Mouse (Mus musculus): ENCODE measurements around the gene Sergef. TPM values are rescaled to one million over a fixed set of nuclear protein-coding genes. Genes with fewer than 3 reads are reported as not detected.

Gene Sergef
- polyA plus RNA-seq, 1 experiment, result 9.9 TPM

GRCm38 (mm10) chr7:46477456-46477855, 162.2 kb downstream of the Sergef start:
- Histone ChIP-seq H3K4me3 (ENCODE audit: control insufficient read depth, insufficient read depth, low read length) (no peak overlapping the region), H3K36me3 (ENCODE audit: control insufficient read depth, insufficient read depth, low read length) (no peaks in the 10 kb centered on the region), H3K27me3 (ENCODE audit: control insufficient read depth, insufficient read depth, low read length) (no peaks in the 10 kb centered on the region), H3K4me1 (replicated peaks; ENCODE audit: control insufficient read depth, insufficient read depth, low read length) (no peaks in the 10 kb centered on the region), H3K27ac (ENCODE audit: control insufficient read depth, insufficient read depth, low read length) (no peak overlapping the region)
- no peak for TF ChIP-seq CTCF (IDR thresholded peaks at IDR 0.05; ENCODE audit: borderline replicate concordance, control insufficient read depth, extremely low read depth, insufficient read depth, low read length, poor library complexity)
- no peak for TF ChIP-seq POLR2A (IDR thresholded peaks at IDR 0.05; ENCODE audit: control insufficient read depth, extremely low read depth, insufficient read depth, low read length, poor library complexity)
- DNase-seq, result no peak
- WGBS, result 95% methylated on average over 3 of the region's 3 CpGs

DNA sequence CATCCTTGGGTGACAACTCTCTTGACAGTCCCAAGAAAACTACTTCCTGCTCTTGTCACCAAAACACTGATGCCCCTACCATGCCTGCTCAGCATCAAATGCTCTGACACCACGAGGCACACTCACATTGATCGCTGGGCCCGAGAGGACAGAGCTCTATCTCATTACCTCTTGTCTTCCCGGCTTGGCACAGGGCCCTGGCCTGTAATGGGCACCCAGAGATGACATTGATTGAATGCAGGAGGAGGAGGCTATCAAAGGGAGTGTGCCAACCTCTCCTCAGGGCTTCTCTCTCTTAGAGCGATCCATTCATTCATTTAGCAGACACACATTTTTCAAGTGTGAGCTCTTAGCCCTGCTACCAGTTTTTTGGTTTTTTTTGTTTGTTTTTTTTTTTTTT, 164.1 kb downstream of the Sergef start:
- no peak for TF ChIP-seq CTCF (IDR thresholded peaks at IDR 0.05; ENCODE audit: borderline replicate concordance, control insufficient read depth, extremely low read depth, insufficient read depth, low read length, poor library complexity)
- no peak for TF ChIP-seq POLR2A (IDR thresholded peaks at IDR 0.05; ENCODE audit: control insufficient read depth, extremely low read depth, insufficient read depth, low read length, poor library complexity)
- 91% methylated on average over 5 of the region's 5 CpGs for WGBS
- H3K27me3 ChIP-seq (ENCODE audit: control insufficient read depth, insufficient read depth, low read length), result no peaks in the 10 kb centered on the region

DNA sequence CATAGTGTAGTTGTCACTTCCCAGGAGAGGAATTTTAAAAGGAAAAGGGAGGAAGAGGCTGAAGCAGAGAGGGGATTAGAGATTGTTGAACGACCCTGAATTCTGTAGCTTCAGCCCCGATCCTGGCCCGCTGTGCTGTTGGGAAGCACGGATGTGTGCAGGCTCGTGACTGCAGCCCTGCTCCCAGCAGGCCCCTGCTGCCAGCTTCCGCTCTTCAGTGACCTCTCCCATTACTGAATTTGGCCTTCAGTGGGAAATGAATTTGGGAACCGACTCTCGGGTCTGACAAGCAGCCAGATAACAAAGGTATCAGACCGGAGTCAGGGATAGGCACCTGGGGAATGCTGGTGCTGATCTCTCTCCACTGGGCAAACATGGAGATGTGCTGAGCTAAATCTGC, 166.5 kb downstream of the Sergef start:
- TF ChIP-seq POLR2A (IDR thresholded peaks at IDR 0.05; ENCODE audit: control insufficient read depth, extremely low read depth, insufficient read depth, low read length, poor library complexity) (no peak), CTCF (IDR thresholded peaks at IDR 0.05; ENCODE audit: borderline replicate concordance, control insufficient read depth, extremely low read depth, insufficient read depth, low read length, poor library complexity) (no peak)
- 88% methylated on average over 9 of the region's 9 CpGs for WGBS
- Histone ChIP-seq H3K36me3 (ENCODE audit: control insufficient read depth, insufficient read depth, low read length) (no peaks in the 10 kb centered on the region), H3K27ac (ENCODE audit: control insufficient read depth, insufficient read depth, low read length) (no peak overlapping the region), H3K27me3 (ENCODE audit: control insufficient read depth, insufficient read depth, low read length) (no peaks in the 10 kb centered on the region), H3K4me1 (replicated peaks; ENCODE audit: control insufficient read depth, insufficient read depth, low read length) (no peaks in the 10 kb centered on the region), H3K4me3 (ENCODE audit: control insufficient read depth, insufficient read depth, low read length) (no peak overlapping the region)
- no peak for DNase-seq

More for the DNA sequence above, 164.1 kb downstream of the Sergef start:
- DNase-seq, result no peak
- no peak overlapping the region for H3K4me3 ChIP-seq (ENCODE audit: control insufficient read depth, insufficient read depth, low read length)
- no peak overlapping the region for H3K27ac ChIP-seq (ENCODE audit: control insufficient read depth, insufficient read depth, low read length)
- no peaks in the 10 kb centered on the region for H3K4me1 ChIP-seq (replicated peaks; ENCODE audit: control insufficient read depth, insufficient read depth, low read length)
- H3K36me3 ChIP-seq (ENCODE audit: control insufficient read depth, insufficient read depth, low read length), result no peaks in the 10 kb centered on the region

DNA sequence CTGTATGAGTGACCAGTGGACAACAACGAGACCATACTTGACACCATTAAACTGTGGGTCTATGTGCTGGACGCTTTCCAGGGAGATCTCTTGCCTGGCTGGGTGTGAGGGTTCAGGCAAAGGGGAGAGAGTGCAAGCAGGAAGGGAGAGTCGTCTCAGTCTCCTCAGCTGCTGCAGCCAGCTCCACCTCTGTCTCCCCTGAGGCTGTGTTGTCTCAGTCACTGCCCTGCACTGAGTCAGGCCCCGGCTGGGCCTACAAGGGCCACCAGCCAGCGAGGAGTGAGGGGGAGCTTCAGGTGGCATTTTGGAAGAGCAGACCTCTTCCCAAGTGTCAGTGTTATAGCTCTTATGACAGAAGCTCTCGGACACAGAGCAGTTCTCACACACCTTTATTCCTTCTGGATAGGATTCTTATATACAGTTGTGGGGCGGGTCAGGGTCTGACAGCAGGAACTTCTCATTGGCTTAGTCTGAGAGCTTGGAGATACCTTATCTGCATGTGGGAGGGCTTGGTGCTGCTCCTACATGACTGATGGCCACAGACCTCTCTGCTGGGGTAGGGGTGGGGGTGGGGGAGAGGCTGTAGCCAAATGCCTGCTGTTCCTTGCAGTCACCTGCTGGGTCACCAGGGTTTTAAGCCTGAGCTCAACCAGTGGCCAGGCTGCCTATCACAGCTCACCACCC, 168.4 kb downstream of the Sergef start:
- DNase-seq, result no peak
- no peaks in the 10 kb centered on the region for H3K27me3 ChIP-seq (ENCODE audit: control insufficient read depth, insufficient read depth, low read length)
- H3K36me3 ChIP-seq (ENCODE audit: control insufficient read depth, insufficient read depth, low read length), result no peaks in the 10 kb centered on the region
- H3K27ac ChIP-seq (ENCODE audit: control insufficient read depth, insufficient read depth, low read length), result no peak overlapping the region
- TF ChIP-seq POLR2A (IDR thresholded peaks at IDR 0.05; ENCODE audit: control insufficient read depth, extremely low read depth, insufficient read depth, low read length, poor library complexity), result no peak
- H3K4me1 ChIP-seq (replicated peaks; ENCODE audit: control insufficient read depth, insufficient read depth, low read length), result no peaks in the 10 kb centered on the region
- 92% methylated on average over 7 of the region's 7 CpGs for WGBS
- H3K4me3 ChIP-seq (ENCODE audit: control insufficient read depth, insufficient read depth, low read length), result no peak overlapping the region

GRCm38 (mm10) chr7:46469542-46469941, 170.1 kb downstream of the Sergef start:
- H3K36me3 ChIP-seq (ENCODE audit: control insufficient read depth, insufficient read depth, low read length), result no peaks in the 10 kb centered on the region
- WGBS, result 92% methylated on average over 3 of the region's 3 CpGs
- DNase-seq, result no peak
- no peak overlapping the region for H3K27ac ChIP-seq (ENCODE audit: control insufficient read depth, insufficient read depth, low read length)
- TF ChIP-seq CTCF (IDR thresholded peaks at IDR 0.05; ENCODE audit: borderline replicate concordance, control insufficient read depth, extremely low read depth, insufficient read depth, low read length, poor library complexity) (no peak), POLR2A (IDR thresholded peaks at IDR 0.05; ENCODE audit: control insufficient read depth, extremely low read depth, insufficient read depth, low read length, poor library complexity) (no peak)
- no peak overlapping the region for H3K4me3 ChIP-seq (ENCODE audit: control insufficient read depth, insufficient read depth, low read length)
- H3K27me3 ChIP-seq (ENCODE audit: control insufficient read depth, insufficient read depth, low read length), result no peaks in the 10 kb centered on the region
- no peaks in the 10 kb centered on the region for H3K4me1 ChIP-seq (replicated peaks; ENCODE audit: control insufficient read depth, insufficient read depth, low read length)

DNA sequence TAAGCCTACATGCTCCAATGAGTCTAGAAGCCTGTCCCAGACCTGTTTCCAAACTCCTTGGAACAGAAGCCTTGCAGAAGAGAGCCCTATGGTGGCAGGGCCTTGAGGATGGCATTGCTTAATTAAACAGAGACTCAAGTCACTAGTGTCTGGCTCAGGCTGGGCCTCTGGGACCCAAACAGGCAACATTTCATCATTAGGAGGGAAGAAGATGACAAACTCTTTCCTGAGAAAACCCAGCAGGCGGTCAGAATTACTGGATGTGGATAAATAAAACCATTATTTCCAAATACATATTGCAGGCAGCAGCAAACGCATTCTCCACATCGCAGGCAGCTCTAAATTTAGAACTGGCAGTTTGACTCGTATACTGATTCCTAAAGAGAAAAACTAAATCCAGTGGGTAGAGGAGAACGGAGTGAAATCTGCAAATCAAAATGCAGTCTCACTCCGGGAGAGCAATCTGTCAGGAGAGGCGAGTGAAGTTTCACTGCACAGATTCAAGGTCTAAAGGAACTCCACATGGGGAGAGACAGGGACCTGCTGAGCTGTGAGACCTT, 173.1 kb downstream of the Sergef start:
- H3K36me3 ChIP-seq (ENCODE audit: control insufficient read depth, insufficient read depth, low read length), result no peaks in the 10 kb centered on the region
- H3K4me3 ChIP-seq (ENCODE audit: control insufficient read depth, insufficient read depth, low read length), result no peak overlapping the region
- 93% methylated on average over 7 of the region's 7 CpGs for WGBS
- H3K27ac ChIP-seq (ENCODE audit: control insufficient read depth, insufficient read depth, low read length), result no peak overlapping the region
- no peaks in the 10 kb centered on the region for H3K4me1 ChIP-seq (replicated peaks; ENCODE audit: control insufficient read depth, insufficient read depth, low read length)
- TF ChIP-seq CTCF (IDR thresholded peaks at IDR 0.05; ENCODE audit: borderline replicate concordance, control insufficient read depth, extremely low read depth, insufficient read depth, low read length, poor library complexity) (no peak), POLR2A (IDR thresholded peaks at IDR 0.05; ENCODE audit: control insufficient read depth, extremely low read depth, insufficient read depth, low read length, poor library complexity) (no peak)
- no peaks in the 10 kb centered on the region for H3K27me3 ChIP-seq (ENCODE audit: control insufficient read depth, insufficient read depth, low read length)
- DNase-seq, result no peak

Data from thymus, adult 2 months (tissue).